Mouse (Mus musculus): ENCODE measurements around the gene Smagp. TPM values are rescaled to one million over a fixed set of nuclear protein-coding genes. Genes with fewer than 3 reads are reported as not detected.

Gene Smagp
- polyA plus RNA-seq, 1 experiment, result 384 TPM

- no peak for TF ChIP-seq POLR2A (IDR thresholded peaks at IDR 0.05; ENCODE audit: low read depth, low read length)
- TF ChIP-seq CTCF (IDR thresholded peaks at IDR 0.05; ENCODE audit: extremely low read depth, insufficient read length, insufficient replicate concordance, low read depth, low read length), result no peak
- WGBS, result 9% methylated on average over 9 of the region's 9 CpGs
- H3K27ac ChIP-seq (ENCODE audit: insufficient read depth, low read depth, low read length), result peak overlapping the region; percentile 35; the same call in 1 of the 2 replicates
Measured at GRCm38 (mm10) chr15:100598287-100598882, 38.4 kb downstream of the Smagp start.

DNA sequence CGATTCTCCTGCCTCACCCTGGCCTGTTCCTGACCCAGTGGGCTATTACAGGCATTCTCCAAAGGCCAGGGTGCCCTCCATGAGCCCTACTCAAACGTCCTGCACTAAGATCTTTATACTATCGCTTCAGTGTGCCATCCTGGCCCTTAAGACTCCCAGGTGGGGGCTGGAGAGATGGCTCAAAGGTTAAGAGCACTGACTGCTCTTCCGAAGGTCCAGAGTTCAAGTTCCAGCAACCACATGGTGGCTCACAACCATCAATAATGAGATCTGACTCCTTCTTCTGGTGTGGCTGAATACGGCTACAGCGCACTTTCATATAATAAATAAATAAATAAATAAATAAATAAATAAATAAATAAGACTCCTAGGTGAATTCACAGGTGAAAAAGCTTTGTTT is 43.9 kb downstream of the Smagp start:
- Histone ChIP-seq H3K4me1 (ENCODE audit: control insufficient read depth, insufficient read depth, insufficient read length, low read length) (peaks cover 3% of the 10 kb centered on the region; the same call in 1 of the 2 replicates), H3K4me3 (ENCODE audit: low read depth, low read length) (no peak overlapping the region), H3K36me3 (ENCODE audit: control insufficient read depth, insufficient read depth, low read length) (no peaks in the 10 kb centered on the region), H3K27me3 (ENCODE audit: control insufficient read depth, insufficient read depth, low read length) (no peaks in the 10 kb centered on the region), H3K27ac (ENCODE audit: insufficient read depth, low read depth, low read length) (no peak overlapping the region)
- no peak for TF ChIP-seq POLR2A (IDR thresholded peaks at IDR 0.05; ENCODE audit: low read depth, low read length)
- TF ChIP-seq CTCF (IDR thresholded peaks at IDR 0.05; ENCODE audit: extremely low read depth, insufficient read length, insufficient replicate concordance, low read depth, low read length), result no peak
- WGBS, result 48% methylated on average over 6 of the region's 6 CpGs

More at GRCm38 (mm10) chr15:100598287-100598882, 38.4 kb downstream of the Smagp start:
- Histone ChIP-seq H3K4me3 (ENCODE audit: low read depth, low read length) (peak overlapping the region; percentile 66), H3K27me3 (ENCODE audit: control insufficient read depth, insufficient read depth, low read length) (no peaks in the 10 kb centered on the region; the same call in 1 of the 2 replicates), H3K36me3 (ENCODE audit: control insufficient read depth, insufficient read depth, low read length) (no peaks in the 10 kb centered on the region), H3K4me1 (ENCODE audit: control insufficient read depth, insufficient read depth, insufficient read length, low read length) (peaks cover 9% of the 10 kb centered on the region)

- Histone ChIP-seq H3K27me3 (ENCODE audit: control insufficient read depth, insufficient read depth, low read length) (no peaks in the 10 kb centered on the region), H3K4me1 (ENCODE audit: control insufficient read depth, insufficient read depth, insufficient read length, low read length) (peaks cover 3% of the 10 kb centered on the region; the same call in 1 of the 2 replicates), H3K36me3 (ENCODE audit: control insufficient read depth, insufficient read depth, low read length) (no peaks in the 10 kb centered on the region), H3K27ac (ENCODE audit: insufficient read depth, low read depth, low read length) (no peak overlapping the region), H3K4me3 (ENCODE audit: low read depth, low read length) (no peak overlapping the region)
- WGBS, result 72% methylated on average over 8 of the region's 8 CpGs
- TF ChIP-seq CTCF (IDR thresholded peaks at IDR 0.05; ENCODE audit: extremely low read depth, insufficient read length, insufficient replicate concordance, low read depth, low read length), result no peak
- no peak for TF ChIP-seq POLR2A (IDR thresholded peaks at IDR 0.05; ENCODE audit: low read depth, low read length)
Measured at GRCm38 (mm10) chr15:100590436-100590835, 46.3 kb downstream of the Smagp start.

DNA sequence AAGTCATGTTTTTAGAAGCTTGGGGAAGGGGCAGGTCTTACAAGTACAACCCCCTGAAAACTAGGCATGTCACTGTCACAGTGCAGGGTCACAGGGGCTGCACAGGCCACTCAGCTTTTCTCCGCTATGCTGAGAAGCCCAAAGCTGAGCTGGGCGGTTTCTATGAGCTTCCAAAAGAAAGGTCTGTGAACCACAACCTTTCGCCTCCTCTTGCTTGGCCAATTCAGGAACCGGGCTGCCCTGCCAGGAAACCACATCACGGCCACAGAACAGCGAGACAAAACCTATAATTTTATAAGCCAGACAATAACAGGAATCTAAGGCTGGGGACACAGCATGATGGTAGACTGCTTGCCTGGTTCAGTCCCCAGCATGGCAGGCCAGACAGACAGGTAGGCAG is 48.4 kb downstream of the Smagp start:
- TF ChIP-seq CTCF (IDR thresholded peaks at IDR 0.05; ENCODE audit: extremely low read depth, insufficient read length, insufficient replicate concordance, low read depth, low read length), result no peak
- no peak for TF ChIP-seq POLR2A (IDR thresholded peaks at IDR 0.05; ENCODE audit: low read depth, low read length)
- 81% methylated on average over 6 of the region's 6 CpGs for WGBS
- H3K36me3 ChIP-seq (ENCODE audit: control insufficient read depth, insufficient read depth, low read length), result no peaks in the 10 kb centered on the region
- no peak overlapping the region for H3K27ac ChIP-seq (ENCODE audit: insufficient read depth, low read depth, low read length)
- no peaks in the 10 kb centered on the region for H3K27me3 ChIP-seq (ENCODE audit: control insufficient read depth, insufficient read depth, low read length)
- H3K4me3 ChIP-seq (ENCODE audit: low read depth, low read length), result no peak overlapping the region
- peaks cover 3% of the 10 kb centered on the region; the same call in 1 of the 2 replicates for H3K4me1 ChIP-seq (ENCODE audit: control insufficient read depth, insufficient read depth, insufficient read length, low read length)

GRCm38 (mm10) chr15:100587166-100587565 is 49.6 kb downstream of the Smagp start:
- H3K4me3 ChIP-seq (ENCODE audit: low read depth, low read length), result no peak overlapping the region
- H3K4me1 ChIP-seq (ENCODE audit: control insufficient read depth, insufficient read depth, insufficient read length, low read length), result no peaks in the 10 kb centered on the region
- no peaks in the 10 kb centered on the region for H3K27me3 ChIP-seq (ENCODE audit: control insufficient read depth, insufficient read depth, low read length)
- H3K27ac ChIP-seq (ENCODE audit: insufficient read depth, low read depth, low read length), result no peak overlapping the region
- TF ChIP-seq POLR2A (IDR thresholded peaks at IDR 0.05; ENCODE audit: low read depth, low read length) (no peak), CTCF (IDR thresholded peaks at IDR 0.05; ENCODE audit: extremely low read depth, insufficient read length, insufficient replicate concordance, low read depth, low read length) (no peak)
- 80% methylated on average over 4 of the region's 4 CpGs for WGBS
- no peaks in the 10 kb centered on the region for H3K36me3 ChIP-seq (ENCODE audit: control insufficient read depth, insufficient read depth, low read length)

DNA sequence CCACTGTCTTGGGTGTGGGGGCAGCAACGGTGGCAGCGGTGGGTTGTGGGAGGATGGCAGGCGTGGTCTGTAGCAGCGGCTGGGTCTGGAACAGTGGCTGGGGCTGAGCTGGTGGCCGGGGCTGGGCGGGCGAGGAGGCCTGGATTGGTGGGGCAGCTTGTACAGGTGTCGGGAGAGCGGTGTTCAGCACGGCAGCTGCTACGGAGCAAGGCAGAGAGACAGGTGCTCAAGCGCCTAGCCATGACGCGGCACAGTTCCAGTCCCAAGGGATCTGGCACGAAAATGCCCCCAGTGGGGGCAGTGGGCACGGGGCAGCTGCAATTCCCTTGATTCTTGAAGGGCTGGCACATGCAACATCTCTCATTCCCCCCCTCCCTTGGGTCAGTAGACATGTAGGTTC is 50.8 kb downstream of the Smagp start:
- H3K27me3 ChIP-seq (ENCODE audit: control insufficient read depth, insufficient read depth, low read length), result no peaks in the 10 kb centered on the region
- TF ChIP-seq POLR2A (IDR thresholded peaks at IDR 0.05; ENCODE audit: low read depth, low read length), result no peak
- TF ChIP-seq CTCF (IDR thresholded peaks at IDR 0.05; ENCODE audit: extremely low read depth, insufficient read length, insufficient replicate concordance, low read depth, low read length), result no peak
- H3K4me3 ChIP-seq (ENCODE audit: low read depth, low read length), result no peak overlapping the region
- H3K36me3 ChIP-seq (ENCODE audit: control insufficient read depth, insufficient read depth, low read length), result no peaks in the 10 kb centered on the region
- H3K4me1 ChIP-seq (ENCODE audit: control insufficient read depth, insufficient read depth, insufficient read length, low read length), result no peaks in the 10 kb centered on the region
- 94% methylated on average over 16 of the region's 16 CpGs for WGBS
- H3K27ac ChIP-seq (ENCODE audit: insufficient read depth, low read depth, low read length), result no peak overlapping the region

GRCm38 (mm10) chr15:100580108-100580507 is 56.6 kb downstream of the Smagp start:
- TF ChIP-seq POLR2A (IDR thresholded peaks at IDR 0.05; ENCODE audit: low read depth, low read length) (no peak), CTCF (IDR thresholded peaks at IDR 0.05; ENCODE audit: extremely low read depth, insufficient read length, insufficient replicate concordance, low read depth, low read length) (no peak)
- Histone ChIP-seq H3K27ac (ENCODE audit: insufficient read depth, low read depth, low read length) (no peak overlapping the region), H3K4me3 (ENCODE audit: low read depth, low read length) (no peak overlapping the region), H3K36me3 (ENCODE audit: control insufficient read depth, insufficient read depth, low read length) (no peaks in the 10 kb centered on the region), H3K27me3 (ENCODE audit: control insufficient read depth, insufficient read depth, low read length) (no peaks in the 10 kb centered on the region), H3K4me1 (ENCODE audit: control insufficient read depth, insufficient read depth, insufficient read length, low read length) (peaks cover under 1% of the 10 kb centered on the region; the same call in 1 of the 2 replicates)
- 86% methylated on average over 10 of the region's 10 CpGs for whole genome bisulfite sequencing

Measured in small intestine, adult 2 months (tissue).